Mouse (Mus musculus) left cerebral cortex, postnatal 4 days (tissue): ENCODE data around the gene Prr5l. TPM values are rescaled to one million over a fixed set of nuclear protein-coding genes. Genes with fewer than 3 reads are reported as not detected.

Experiments used
- DNase-seq: peaks from one replicate; pipeline ENCODE4 v3.0.0-alpha.2; 2022
- intact Hi-C: fragments of 180-260 bp; cut with DNase I; formaldehyde crosslinking; loops from one replicate; pipeline ENCODE4 v1.15.1; 2025
- total RNA-seq, 2 experiments: library from RNA; stranded (reverse); gene quantifications; 2 replicates each; pipeline ENCODE4 v1.2.3; 2021

Gene Prr5l
- total RNA-seq, 2 experiments from 2014 or later, result 3.0 to 5.3 TPM

DNA sequence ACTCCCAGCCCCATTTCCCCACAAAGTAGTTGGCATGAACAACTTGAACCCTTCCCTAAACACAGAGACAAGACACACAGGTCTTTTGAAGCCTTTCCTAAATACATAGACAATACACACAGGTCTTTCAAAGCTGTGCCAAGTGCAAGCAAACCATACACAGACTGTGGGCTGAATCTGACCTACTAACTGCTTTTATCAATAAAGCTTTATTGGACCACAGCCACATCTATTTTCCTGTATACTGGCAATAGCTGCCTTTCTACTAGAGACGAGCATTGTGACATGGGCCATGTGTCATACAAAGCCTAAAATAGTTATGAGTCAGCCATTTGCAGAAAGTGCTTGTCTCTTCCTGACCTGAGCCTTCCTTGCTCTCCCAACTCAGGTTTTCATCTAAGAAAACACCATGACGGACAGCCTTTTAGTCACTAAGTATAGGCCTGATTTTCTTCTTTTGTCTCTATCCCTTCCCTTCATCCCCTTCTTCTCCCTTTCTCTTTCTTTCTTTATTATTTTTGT lies 56.6 kb downstream of the Prr5l start:
- intact Hi-C loops, result no loop called here
- no peak for DNase-seq

DNA sequence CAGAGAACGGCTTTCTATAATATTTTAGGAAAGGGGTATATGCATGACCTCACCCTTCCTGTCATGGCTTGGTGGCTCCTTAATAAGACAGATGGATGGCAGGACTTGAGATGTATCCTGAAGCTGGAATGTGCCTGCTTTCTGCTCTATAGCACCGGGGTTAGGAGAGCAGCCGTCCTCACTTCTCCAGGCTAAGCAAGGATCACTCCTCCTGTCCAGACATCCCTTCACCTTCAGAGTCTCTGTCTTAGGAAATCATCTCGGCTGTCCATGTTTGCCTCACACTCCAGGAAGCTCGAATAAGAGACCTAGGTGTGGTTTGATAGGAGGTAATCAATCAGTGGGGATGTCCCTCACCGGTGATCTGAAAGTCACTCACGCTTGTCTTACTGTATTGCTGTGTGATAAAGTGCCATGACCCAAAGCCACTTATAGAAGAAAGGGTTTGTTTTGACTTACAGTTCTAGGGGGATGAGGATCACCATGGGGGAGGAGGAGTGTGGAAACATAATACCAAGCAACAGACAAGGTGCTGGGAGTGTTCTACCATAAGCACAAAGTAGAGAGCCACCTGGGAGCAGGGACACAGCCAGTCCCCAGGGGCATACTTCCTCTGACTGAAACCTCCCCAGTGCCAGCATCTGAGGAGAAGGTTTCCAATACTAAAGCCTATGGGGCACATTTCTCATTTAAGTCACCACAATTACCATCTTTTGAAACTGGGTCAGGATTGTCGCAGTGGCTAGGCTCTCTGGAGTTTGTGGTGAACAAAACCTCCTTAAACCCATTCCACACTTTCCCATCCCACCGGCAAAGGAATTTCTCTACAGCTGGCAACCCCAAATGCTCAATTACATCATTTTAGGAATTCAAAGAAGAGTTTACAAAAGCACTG lies 57.4 kb downstream of the Prr5l start:
- no peak for DNase-seq
- intact Hi-C loops, result no loop called here

DNA sequence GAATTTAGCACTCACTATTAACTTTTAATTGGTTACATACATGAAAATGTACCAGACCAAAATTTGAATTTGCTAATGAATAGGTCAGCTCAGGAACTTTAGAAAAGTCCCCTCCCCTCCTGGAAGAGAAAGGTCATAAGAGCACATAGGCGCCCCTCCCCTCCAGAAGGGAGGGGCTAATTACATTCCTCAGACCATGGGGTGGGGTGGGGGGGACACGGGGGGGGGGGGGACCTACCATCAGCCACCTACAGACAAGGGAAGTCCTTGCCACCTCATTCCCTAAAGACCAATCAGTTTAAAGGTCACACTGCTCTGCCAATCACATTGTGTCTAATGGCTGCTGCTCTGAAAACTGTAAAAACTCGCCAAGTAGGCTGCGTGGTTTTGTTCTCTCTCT lies 59.0 kb downstream of the Prr5l start:
- no peak for DNase-seq
- intact Hi-C loops, result no loop called here

DNA sequence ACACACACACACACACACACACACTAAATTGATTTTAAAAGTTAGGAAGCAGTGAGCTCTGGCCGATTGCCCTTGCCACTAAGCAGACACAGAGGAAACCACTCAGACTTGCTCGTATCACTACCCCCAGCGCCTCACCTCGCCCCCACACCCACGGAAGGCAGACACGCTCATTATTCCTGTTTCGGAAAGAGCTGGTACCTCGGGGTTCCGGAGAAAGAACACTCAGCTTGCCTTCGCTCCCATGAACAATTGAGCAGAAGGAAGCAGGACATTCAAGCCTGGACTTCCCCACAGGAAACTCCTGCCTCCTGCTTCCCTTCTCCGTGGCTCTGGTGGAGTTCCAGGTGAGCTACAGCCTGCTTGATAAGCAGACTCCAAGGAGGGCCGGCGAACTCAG lies 60.0 kb downstream of the Prr5l start:
- intact Hi-C loops, result no loop called here
- no peak for DNase-seq

DNA sequence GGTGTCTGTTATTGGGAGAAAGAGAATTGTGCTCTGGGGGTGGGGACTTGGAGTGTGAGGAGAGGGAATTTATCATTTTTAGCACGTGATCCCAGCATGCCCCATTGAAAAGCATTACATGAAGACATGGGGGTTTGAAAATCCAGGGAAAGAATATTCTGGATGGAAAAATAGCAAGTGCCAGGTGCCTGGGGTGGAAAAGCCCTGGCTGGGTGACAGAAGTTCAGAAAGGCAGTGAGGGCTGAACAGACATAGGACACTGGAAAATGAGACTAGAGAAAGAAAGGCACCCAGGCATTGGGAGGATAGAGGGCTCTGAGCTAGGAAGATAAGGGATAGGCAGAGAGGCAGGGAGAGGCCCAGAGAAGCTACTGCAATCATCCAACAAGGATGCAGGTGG lies 62.0 kb downstream of the Prr5l start:
- intact Hi-C loops, result no loop called here
- DNase-seq, result no peak

DNA sequence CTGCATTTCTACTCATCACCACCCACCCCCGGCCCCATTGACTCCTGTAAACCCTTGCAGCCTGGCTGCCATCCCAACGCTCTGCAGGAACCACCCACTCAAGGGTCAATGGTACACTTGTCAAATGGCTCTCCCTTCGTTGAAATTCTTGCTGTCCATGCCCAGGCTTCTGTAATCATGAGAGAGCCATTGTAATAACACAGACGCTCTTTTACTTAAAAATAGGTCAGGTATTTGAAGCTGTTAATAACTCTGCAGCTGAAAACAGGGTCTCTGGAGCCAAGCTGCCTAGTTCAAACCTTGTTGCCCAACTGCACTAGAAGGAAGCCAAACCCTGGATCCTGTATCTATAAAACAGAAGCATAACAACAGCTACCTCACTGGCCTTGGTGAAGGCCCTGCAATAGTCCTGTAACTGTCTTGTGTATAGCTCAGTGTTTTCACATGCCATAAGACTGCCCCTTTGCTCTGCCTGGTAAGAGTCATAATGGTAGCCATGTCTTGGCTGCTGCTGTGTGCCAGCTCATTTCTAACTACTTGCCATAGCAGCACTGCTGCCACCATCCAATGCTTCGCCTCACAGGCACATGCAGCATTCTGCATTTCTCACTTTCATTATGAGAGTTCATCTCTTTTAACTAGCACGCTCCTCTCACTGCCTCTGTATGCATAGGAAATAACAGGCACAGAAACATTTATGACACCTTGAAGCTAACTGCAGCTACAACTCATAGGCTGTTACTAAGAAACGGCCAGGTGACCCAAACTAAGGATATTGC lies 63.7 kb downstream of the Prr5l start:
- no peak for DNase-seq
- intact Hi-C loops, result no loop called here

DNA sequence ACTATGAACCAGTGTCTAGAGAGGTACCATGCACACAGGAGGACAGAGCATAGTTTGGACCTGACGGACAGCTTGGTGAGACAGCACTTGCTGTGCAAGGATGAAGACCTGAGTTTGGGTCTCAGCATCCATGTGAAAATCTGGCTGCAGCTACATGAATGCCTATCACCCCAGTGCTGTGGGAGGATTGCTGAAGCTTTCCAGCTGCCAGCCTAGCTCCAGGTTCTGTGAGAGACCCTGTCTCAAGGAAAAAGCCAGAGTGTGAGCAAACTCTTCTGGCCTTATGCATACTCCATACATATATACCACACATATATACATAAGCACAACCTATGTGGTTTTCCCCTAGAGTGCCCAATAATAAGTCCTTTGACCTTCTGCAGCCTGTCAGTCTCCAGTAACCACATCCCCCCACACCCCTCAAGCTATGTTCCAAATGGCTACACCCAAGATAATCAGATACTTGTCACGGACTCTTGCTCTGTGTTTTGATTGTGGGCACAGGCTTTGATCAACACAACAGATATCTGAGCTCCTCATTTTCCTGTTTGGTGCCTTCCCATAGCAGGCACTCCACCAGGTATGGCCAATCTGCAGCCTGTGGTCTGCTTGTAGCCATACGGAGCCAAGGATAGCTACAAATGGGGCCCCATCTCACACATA lies 66.0 kb downstream of the Prr5l start:
- intact Hi-C loops, result no loop called here
- no peak for DNase-seq

DNA sequence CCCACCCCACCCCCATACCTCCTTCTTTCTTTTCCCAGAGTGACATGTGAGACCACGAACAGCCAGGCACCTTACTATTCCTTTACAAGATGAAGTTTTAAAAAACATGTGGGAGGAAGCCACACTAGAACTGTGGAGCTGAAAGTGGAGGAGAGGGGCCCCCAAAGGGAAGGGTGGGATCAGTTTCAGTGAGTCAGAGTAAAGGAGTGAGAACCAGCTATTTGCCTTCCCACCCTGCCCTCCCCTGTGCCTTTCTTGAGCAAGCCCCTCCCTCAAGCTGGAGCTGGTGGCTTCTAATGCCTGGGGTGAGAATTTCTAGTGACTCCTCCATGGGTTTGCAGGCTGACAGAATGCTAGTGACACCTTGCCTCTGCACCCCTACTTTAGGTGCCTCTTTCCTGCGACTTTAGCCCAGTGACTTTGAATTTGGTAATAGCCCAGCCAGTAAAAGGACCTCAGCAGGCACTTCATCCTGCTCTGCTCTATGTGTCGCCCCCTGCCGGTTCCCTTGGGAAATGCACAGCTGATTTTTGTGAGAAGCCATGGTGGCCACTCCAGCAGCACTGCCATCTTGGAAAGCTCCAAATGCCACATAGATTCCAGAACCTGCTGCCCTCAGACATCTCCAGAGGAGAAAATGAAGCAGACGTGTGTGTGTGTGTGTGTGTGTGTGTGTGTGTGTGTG lies 67.4 kb downstream of the Prr5l start:
- intact Hi-C loops, result no loop called here
- peak; percentile 26 for DNase-seq

DNA sequence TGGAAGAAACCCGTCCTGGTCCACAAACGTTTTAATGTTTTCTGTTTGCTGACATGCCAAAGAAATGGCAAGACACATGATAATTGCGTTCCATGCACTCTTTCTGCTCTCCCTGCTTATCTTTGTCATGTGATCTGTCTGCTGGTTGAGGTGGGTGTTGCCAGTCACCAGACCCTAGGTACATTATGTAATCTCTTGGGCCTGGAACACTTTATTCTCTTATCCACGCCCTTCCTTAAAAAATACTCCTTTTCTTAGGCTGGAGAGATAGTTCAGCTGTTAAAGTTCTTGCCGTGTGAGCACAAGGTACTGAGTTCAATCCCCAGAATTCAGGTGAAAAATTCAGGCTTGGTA lies 68.6 kb downstream of the Prr5l start:
- DNase-seq, result no peak
- intact Hi-C loops, result no loop called here

DNA sequence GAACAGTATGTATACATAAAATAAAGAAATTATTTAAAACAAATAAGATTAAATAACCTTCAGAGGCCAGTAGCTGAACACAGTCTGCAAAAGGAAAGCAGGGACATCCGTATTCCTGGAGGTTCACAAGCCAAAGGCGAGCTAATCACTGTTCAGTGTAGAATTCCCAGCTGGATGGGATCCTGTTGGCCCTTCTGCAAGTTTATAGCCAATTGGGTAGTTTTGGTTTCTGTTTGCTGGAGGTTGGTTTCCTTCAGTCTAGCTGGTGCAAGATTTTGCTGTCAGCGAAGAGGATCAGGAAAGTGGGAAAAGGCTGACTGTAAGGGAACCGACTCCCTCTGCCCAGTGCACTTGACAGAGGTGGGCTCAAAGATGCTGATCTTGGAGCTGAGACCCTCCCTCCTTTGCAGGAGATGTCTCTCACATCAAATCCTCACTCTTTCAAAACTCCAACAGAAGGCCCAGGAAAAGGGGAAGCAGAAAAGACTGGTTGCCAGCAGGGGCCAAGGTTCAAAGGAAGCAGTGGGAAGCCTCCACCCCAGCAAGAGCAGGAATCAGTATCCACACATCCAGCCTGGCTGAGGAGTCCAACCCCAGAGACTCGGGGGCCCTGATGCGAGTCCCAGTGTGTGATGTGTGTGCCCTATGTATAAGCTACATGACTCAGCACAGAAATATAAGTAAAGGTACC lies 69.1 kb downstream of the Prr5l start:
- intact Hi-C loops, result no loop called here
- no peak for DNase-seq

DNA sequence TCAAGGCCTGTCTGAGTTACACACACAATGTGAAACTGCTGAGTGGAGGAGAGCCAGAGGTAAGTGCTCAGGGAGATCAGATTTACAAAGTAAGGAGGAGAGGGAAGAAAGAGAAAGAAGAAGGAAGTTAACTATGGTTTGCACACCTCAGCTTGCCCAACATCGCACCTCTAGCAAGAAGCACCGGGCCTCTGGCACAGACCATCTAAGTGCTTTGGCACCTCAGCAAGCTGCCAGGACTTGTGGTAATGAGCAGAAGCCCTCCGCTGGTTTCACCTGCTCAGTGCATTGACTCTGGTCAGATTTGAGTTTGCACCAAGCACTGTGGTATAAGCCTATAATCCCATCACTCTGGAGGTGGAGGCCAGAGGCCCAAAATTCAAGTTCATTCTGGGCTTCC lies 70.9 kb downstream of the Prr5l start:
- no peak for DNase-seq
- intact Hi-C loops, result no loop called here

DNA sequence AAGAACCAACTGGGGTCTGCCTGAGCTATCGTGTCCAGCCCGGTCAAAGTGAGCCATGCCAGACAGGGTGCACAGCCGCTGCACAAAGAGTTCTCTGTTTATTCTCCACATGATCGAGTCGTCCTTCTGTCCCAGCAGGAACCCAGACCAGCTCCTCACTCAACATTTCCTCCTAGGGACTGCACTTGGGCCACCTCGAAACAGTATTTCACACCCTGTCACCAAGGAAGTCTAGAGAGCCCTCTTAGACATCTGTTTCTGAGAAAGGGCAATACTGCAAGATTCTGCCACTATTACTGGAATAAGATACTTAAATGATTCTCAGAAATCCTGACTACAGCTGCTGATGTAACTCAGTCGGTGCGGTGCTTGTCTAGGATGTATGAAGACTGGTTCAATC lies 72.1 kb downstream of the Prr5l start:
- no peak for DNase-seq
- intact Hi-C loops, result no loop called here

DNA sequence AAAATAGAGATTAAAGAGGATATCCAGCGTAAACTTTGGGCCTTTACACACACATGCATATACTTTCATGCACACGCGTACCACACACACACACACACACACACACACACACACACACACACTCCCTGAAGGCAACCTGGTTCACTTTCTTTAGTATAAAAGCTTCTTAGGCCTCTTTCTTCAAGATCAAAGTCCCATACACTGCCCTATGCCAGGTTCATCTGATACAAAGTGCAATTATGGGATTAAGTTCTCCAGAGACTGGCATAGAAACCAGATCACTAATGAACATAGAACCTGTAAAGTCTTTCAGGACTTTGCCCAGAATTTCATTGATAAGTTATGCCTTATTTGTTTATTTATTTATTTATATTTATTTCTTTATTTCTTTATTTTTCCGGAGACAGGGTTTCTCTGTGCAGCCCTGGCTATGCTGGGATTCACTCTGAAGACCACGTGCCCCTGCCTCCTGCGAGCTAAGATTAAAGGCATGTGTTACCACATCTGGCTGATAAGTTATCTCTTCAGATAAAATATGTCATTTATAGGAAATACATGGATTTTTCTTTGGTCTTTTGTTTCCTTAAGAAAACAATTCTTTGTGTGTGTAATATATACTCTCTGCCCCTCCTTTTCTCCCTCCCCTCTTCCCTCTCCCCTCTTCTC lies 73.1 kb downstream of the Prr5l start:
- no peak for DNase-seq
- intact Hi-C loops, result no loop called here

DNA sequence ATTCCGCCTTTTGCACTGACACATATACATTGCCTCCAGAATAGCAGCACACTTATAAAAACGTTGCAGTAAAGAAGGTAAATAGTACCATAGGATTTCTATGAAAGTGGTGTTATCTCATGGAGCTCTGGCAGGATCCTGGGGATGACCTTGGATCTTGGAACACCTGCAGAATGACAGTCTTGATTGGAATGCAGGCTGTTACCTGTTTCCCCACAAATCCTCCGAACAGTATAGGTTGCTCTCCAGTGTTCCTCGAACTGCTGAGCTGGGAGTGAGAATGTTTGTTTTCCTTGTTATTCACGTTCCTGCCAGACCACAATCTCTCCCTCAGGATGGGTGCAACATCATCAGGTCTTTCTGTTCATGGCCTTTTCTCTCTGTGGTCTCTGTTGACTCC lies 75.1 kb downstream of the Prr5l start:
- DNase-seq, result no peak
- intact Hi-C loops, result no loop called here

DNA sequence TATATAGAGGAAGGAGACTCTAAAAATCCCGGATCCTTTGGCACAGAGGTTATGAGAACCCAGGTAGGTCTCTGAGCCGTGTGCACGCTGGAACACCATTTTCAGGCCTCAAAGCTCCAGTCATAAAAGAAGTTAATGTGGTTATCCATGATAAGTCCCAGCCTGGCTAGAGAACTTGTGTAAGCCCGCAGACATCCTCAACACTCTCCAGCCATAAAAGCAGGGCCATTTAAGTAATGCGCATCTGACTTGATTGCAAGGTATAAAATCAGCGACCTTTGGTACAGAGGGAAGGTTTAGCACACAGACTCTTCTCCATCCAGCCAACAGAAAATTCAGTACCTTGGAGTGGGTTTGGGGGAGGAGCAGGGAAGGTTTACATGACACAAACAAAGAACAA lies 80.6 kb downstream of the Prr5l start:
- DNase-seq, result no peak
- intact Hi-C loops, result no loop called here

DNA sequence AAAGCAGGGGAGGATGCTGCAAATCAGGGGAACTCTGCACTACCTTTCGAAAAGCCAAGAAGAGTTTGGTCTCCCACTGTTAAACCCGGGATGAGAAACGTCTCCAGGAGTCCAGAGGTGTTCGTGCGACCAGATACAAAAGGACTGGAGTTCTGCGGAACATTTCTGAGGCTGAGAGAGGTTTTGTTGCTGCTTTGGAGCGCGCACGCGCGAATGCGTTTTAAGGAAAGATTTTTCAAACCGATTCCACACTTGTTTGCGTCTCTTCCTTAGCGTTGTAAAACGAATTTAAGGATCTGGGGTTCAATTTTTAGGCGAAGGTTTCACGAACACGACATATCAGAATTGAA lies 85.0 kb downstream of the Prr5l start:
- intact Hi-C loops, result loop anchor here (5.0 kb wide), 1 partner anchor 76 kb away; no protein-coding TSS in a partner anchor
- DNase-seq, result no peak

DNA sequence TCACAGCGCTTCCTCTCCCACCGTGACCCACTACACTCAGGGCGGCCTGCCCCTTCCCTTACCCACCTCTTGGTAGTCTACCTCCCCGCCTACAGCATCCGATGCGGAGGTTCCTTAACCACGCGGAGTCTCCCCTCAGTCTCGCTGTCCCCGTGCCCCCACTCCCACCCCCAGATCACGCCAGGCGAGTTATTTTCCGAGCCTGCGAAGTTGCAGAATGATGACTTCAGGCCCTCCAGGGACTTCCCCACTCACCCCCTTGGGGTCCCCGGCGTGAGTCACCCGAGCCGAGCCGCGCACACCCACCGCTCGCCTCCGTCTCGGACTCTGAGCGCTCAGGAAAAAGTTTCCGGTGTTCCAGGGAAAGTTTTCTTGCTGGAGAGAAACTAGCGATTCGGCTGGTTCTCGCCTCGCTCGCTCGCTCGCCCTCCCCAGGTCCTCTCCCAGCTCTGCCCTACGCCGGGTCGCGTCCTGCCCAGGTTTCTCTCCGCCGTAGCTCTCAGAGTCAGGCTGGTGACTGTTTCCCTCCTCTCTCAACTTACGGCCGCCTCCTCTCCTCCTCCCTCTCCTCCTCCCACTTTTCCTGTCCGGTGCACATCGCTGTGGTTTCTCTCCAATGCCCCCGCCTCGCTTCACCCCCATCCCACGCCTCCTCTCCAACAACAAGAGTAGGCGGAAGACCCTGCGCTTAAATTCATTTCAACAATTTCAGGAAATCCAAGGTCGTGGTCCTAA lies 85.5 kb downstream of the Prr5l start:
- intact Hi-C loops, result loop anchor here (5.0 kb wide), 1 partner anchor 75 kb away; no protein-coding TSS in a partner anchor
- peak; percentile 22 for DNase-seq

DNA sequence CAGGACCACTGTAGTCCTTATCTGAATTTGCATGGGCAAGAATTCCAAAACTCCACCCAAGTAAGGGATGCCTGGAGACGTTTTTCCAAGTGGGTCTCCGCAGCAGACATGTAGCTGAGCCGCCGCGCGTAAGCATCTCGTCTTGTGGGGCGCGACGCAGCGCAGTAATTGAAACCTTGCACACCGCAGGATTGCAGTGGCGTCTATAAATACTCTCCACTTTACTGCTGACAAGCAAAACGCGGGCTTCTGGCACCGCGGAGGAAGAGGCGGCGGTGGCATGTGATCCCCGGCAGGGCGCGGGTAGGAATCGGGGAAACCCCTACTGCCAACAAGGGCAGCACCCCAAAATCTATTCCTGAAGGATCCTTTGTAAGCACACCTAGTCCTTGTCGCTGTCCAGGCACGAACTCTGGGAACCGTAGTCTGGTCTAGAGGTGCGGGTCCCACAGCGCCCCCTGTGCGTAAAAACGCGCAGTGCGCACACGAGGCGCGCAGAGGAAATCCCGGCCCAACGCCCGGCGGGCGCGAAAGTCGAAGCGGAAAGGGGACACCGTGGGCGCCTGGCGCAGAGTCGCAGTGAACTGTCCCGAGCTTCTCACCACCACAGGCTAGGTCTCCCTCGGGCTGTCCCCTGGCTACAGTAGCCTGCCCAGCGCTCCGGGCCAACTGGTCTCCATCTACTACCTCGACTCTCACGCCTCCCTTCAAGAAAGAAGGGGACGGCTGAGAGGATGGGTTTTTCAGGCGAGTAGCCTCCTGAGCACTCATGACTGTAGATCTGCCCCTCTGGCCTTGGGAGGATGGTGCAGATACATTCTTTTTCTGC lies 86.3 kb downstream of the Prr5l start:
- DNase-seq, result peak; percentile 75
- intact Hi-C loops, result loop anchor here (5.0 kb wide), 1 partner anchor 74 kb away; no protein-coding TSS in a partner anchor
